Mouse (Mus musculus) myocyte (in vitro differentiated cells): Measurements from ENCODE around the gene Phf14. TPM values are rescaled to one million over a fixed set of nuclear protein-coding genes. Genes with fewer than 3 reads are reported as not detected.

Source experiments
- H3K27me3 ChIP-seq: one replicate; pipeline ENCODE4 v1.6.1; 2011; ENCODE audit not compliant: control insufficient read depth, insufficient read depth, insufficient read length
- H3K36me3 ChIP-seq: one replicate; pipeline ENCODE4 v1.6.1; 2011; ENCODE audit not compliant: control insufficient read depth, insufficient read depth
- H3K4me2 ChIP-seq: one replicate; pipeline ENCODE4 v1.6.1; 2011; ENCODE audit warnings: low read depth, control low read depth
- H3K4me3 ChIP-seq: one replicate; pipeline ENCODE4 v1.5.1; 2011; ENCODE audit warnings: mild to moderate bottlenecking, control low read depth, moderate library complexity
- H3K79me2 ChIP-seq: one replicate; pipeline ENCODE4 v1.6.1; 2011; ENCODE audit not compliant: control insufficient read depth, insufficient read depth
- H3ac ChIP-seq: one replicate; pipeline ENCODE4 v1.6.1; 2011; ENCODE audit not compliant: control insufficient read depth, insufficient read length
- CEBPB ChIP-seq: IDR thresholded peaks from 2 replicates; pipeline ENCODE4 v1.6.1; 2011; ENCODE audit warnings: mild to moderate bottlenecking, moderate library complexity; ENCODE audit not compliant: poor library complexity, insufficient read depth, severe bottlenecking
- E2F4 ChIP-seq: IDR thresholded peaks from one replicate; pipeline ENCODE4 v1.6.1; 2011; ENCODE audit warnings: mild to moderate bottlenecking, control low read depth, moderate library complexity; ENCODE audit not compliant: insufficient read depth
- MAX ChIP-seq: IDR thresholded peaks from one replicate; pipeline ENCODE4 v1.6.1; 2011; ENCODE audit warnings: low read depth, mild to moderate bottlenecking, control low read depth
- MYOD1 ChIP-seq, 3 experiments: IDR thresholded peaks; one replicate each; pipeline ENCODE4 v1.6.1; 2011; ENCODE audit warnings: control low read depth in 2 of 3, low read depth in 2 of 3, mild to moderate bottlenecking in 2 of 3, moderate library complexity in 1 of 3; ENCODE audit not compliant: insufficient read length in 2 of 3, control insufficient read depth in 1 of 3
- MYOG ChIP-seq, 3 experiments: IDR thresholded peaks; one replicate each; pipeline ENCODE4 v1.6.1; 2011; ENCODE audit warnings: control low read depth in 2 of 3, low read depth in 2 of 3, mild to moderate bottlenecking in 2 of 3; ENCODE audit not compliant: insufficient read length in 2 of 3, control insufficient read depth in 1 of 3, insufficient read depth in 1 of 3
- POLR2A ChIP-seq: IDR thresholded peaks from one replicate; pipeline ENCODE4 v1.6.1; 2011; ENCODE audit warnings: low read depth, mild to moderate bottlenecking, control low read depth, moderate library complexity; ENCODE audit not compliant: insufficient read length
- POLR2AphosphoS2 ChIP-seq: IDR thresholded peaks from one replicate; pipeline ENCODE4 v1.6.1; 2011; ENCODE audit warnings: low read depth, control low read depth; ENCODE audit not compliant: insufficient read length
- REST ChIP-seq: IDR thresholded peaks from one replicate; pipeline ENCODE4 v1.6.1; 2011; ENCODE audit warnings: mild to moderate bottlenecking, control low read depth, moderate library complexity; ENCODE audit not compliant: insufficient read depth, insufficient read length
- SRF ChIP-seq: IDR thresholded peaks from one replicate; pipeline ENCODE4 v1.6.1; 2011; ENCODE audit warnings: low read depth; ENCODE audit not compliant: control insufficient read depth, insufficient read length
- TCF12 ChIP-seq: IDR thresholded peaks from one replicate; pipeline ENCODE4 v1.6.1; 2011; ENCODE audit warnings: mild to moderate bottlenecking, control low read depth; ENCODE audit not compliant: poor library complexity, insufficient read depth, severe bottlenecking
- TCF3 ChIP-seq: IDR thresholded peaks from one replicate; pipeline ENCODE4 v1.6.1; 2011; ENCODE audit warnings: low read depth, control low read depth; ENCODE audit not compliant: insufficient read length
- USF1 ChIP-seq: IDR thresholded peaks from one replicate; pipeline ENCODE4 v1.6.1; 2011; ENCODE audit warnings: low read depth, mild to moderate bottlenecking, control low read depth, moderate library complexity
- polyA plus RNA-seq: library from polyadenylated mRNA; unstranded; fragments of >200 nt; fragmentation: generic; extraction: Trizol; gene quantifications from one replicate; pipeline ENCODE4 v1.2.1, GENCODE M21; 2012; ENCODE audit warnings: missing spikeins

Phf14 gene
- polyA plus RNA-seq, 1 experiment = 11.0 TPM

- Histone ChIP-seq H3K4me3 (no peak overlapping the region), H3K79me2 (no peaks in the 10 kb centered on the region), H3K27me3 (no peaks in the 10 kb centered on the region), H3K4me2 (no peak overlapping the region), H3ac (no peak overlapping the region), H3K36me3 (no peaks in the 10 kb centered on the region)
- TF ChIP-seq MYOD1 (IDR thresholded peaks at IDR 0.05; ENCODE audit: control insufficient read depth in 1 of 3, insufficient read length in 2 of 3, low read depth in 2 of 3) (no peak), TCF3 (no peak), SRF (no peak), USF1 (no peak), REST (no peak), E2F4 (no peak), TCF12 (no peak), POLR2AphosphoS2 (no peak), CEBPB (no peak)
Measured at GRCm38 (mm10) chr6:12089439-12089992, 181.9 kb downstream of the Phf14 start.

GRCm38 (mm10) chr6:12095716-12096115, 188.1 kb downstream of the Phf14 start:
- no peak for TF ChIP-seq USF1
- no peak for TF ChIP-seq CEBPB
- no peak for TF ChIP-seq MYOG (IDR thresholded peaks at IDR 0.05; ENCODE audit: control insufficient read depth in 1 of 3, insufficient read depth in 1 of 3, insufficient read length in 2 of 3, low read depth in 2 of 3)
- H3K79me2 ChIP-seq = no peaks in the 10 kb centered on the region
- H3K4me3 ChIP-seq = no peak overlapping the region
- H3K36me3 ChIP-seq = no peaks in the 10 kb centered on the region
- no peak overlapping the region for H3ac ChIP-seq
- no peak overlapping the region for H3K4me2 ChIP-seq
- no peaks in the 10 kb centered on the region for H3K27me3 ChIP-seq

GRCm38 (mm10) chr6:12097125-12097524, 189.5 kb downstream of the Phf14 start:
- no peaks in the 10 kb centered on the region for H3K27me3 ChIP-seq
- no peaks in the 10 kb centered on the region for H3K36me3 ChIP-seq
- TF ChIP-seq USF1 (no peak), CEBPB (no peak), SRF (no peak), TCF12 (no peak), MYOD1 (IDR thresholded peaks at IDR 0.05; ENCODE audit: control insufficient read depth in 1 of 3, insufficient read length in 2 of 3, low read depth in 2 of 3) (no peak), TCF3 (no peak)
- H3K79me2 ChIP-seq = no peaks in the 10 kb centered on the region
- no peak overlapping the region for H3K4me3 ChIP-seq
- no peak overlapping the region for H3ac ChIP-seq
- no peak overlapping the region for H3K4me2 ChIP-seq

- no peaks in the 10 kb centered on the region for H3K36me3 ChIP-seq
- H3K79me2 ChIP-seq = no peaks in the 10 kb centered on the region
- H3K4me3 ChIP-seq = no peak overlapping the region
- no peak overlapping the region for H3K4me2 ChIP-seq
- H3K27me3 ChIP-seq = no peaks in the 10 kb centered on the region
- TF ChIP-seq POLR2AphosphoS2 (no peak), USF1 (no peak), CEBPB (no peak), TCF12 (no peak), MAX (no peak), E2F4 (no peak), MYOG (IDR thresholded peaks at IDR 0.05; ENCODE audit: control insufficient read depth in 1 of 3, insufficient read depth in 1 of 3, insufficient read length in 2 of 3, low read depth in 2 of 3) (no peak), MYOD1 (IDR thresholded peaks at IDR 0.05; ENCODE audit: control insufficient read depth in 1 of 3, insufficient read length in 2 of 3, low read depth in 2 of 3) (no peak), POLR2A (no peak), SRF (no peak), REST (no peak), TCF3 (no peak)
- no peak overlapping the region for H3ac ChIP-seq
Measured at GRCm38 (mm10) chr6:12105144-12105543, 197.5 kb downstream of the Phf14 start.

GRCm38 (mm10) chr6:12107326-12107725, 199.7 kb downstream of the Phf14 start:
- Histone ChIP-seq H3ac (no peak overlapping the region), H3K4me3 (no peak overlapping the region), H3K4me2 (no peak overlapping the region), H3K79me2 (no peaks in the 10 kb centered on the region), H3K36me3 (no peaks in the 10 kb centered on the region), H3K27me3 (no peaks in the 10 kb centered on the region)
- TF ChIP-seq CEBPB (no peak), POLR2AphosphoS2 (no peak), REST (no peak), POLR2A (no peak), SRF (no peak), E2F4 (no peak), MYOG (IDR thresholded peaks at IDR 0.05; ENCODE audit: control insufficient read depth in 1 of 3, insufficient read depth in 1 of 3, insufficient read length in 2 of 3, low read depth in 2 of 3) (no peak), TCF12 (no peak), TCF3 (no peak), MYOD1 (IDR thresholded peaks at IDR 0.05; ENCODE audit: control insufficient read depth in 1 of 3, insufficient read length in 2 of 3, low read depth in 2 of 3) (no peak), MAX (no peak)
